Mouse (Mus musculus) cerebellum, adult 2 months (tissue): ENCODE measurements around the gene Asap2.

Experiments used
- CTCF ChIP-seq: fragments of 200-500 bp; IDR thresholded peaks from 2 replicates; pipeline ENCODE4 v1.5.1; 2011; ENCODE audit warnings: low read depth, mild to moderate bottlenecking, control low read depth, low read length, moderate library complexity, borderline replicate concordance; ENCODE audit not compliant: insufficient read depth
- POLR2A ChIP-seq: fragments of 200-500 bp; IDR thresholded peaks from 2 replicates; pipeline ENCODE4 v1.6.1; 2011; ENCODE audit warnings: low read length, control low read depth, borderline replicate concordance; ENCODE audit not compliant: insufficient read depth

GRCm38 (mm10) chr12:21125675-21126470 is 135.6 kb downstream of the Asap2 start:
- no peak for TF ChIP-seq CTCF
- no peak for TF ChIP-seq POLR2A
